Mouse (Mus musculus): ENCODE measurements around the gene Foxl1. TPM values are rescaled to one million over a fixed set of nuclear protein-coding genes. Genes with fewer than 3 reads are reported as not detected.
"Not testable (repeated sequence)": the region's sequence is repeated elsewhere in the genome, so short reads cannot be mapped to it uniquely, and the experiment has no call there.

The Foxl1 gene
- polyA plus RNA-seq, 1 experiment: 1.1 TPM

DNA sequence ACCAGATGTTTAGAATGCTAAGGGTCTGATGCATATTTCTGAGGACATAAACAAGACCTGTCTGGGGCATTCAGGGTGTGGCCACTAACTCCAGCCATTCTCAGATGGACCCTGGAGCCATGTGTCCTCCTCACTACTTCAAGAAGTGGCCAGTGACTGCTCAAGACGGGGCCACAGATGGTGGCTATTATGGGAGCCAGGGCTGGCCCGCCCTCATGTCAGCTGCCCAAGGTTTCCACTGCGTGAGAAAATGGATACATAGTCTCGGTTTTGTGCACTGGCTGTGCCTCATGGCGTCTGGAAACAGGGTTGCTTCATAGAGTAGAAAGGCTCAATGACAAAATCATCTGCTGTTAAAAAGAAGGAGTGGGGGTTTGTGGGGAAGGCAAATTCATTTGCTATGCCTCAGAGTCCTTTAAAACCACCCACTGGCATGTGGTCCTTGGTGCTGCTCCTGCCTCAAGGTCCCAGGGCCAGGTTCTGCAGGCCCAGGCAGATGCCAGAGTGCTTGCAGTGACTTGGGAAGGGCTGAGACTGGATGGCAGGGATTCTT is 5.3 kb downstream of the Foxl1 start:
- H3K4me1 ChIP-seq (ENCODE audit: control insufficient read depth, insufficient read depth, low read length): 0 out of 2 replicates have a peak, but pooled peaks cover 3% of the 10 kb centered on the region
- TF ChIP-seq CTCF (IDR thresholded peaks at IDR 0.05; ENCODE audit: borderline replicate concordance, insufficient read depth, low read length) (no peak), POLR2A (IDR thresholded peaks at IDR 0.05; ENCODE audit: low read depth, low read length) (no peak)
- peak overlapping the region; percentile 62; the same call in 1 of the 2 replicates for H3K27ac ChIP-seq (ENCODE audit: insufficient read depth, low read length)
- H3K4me3 ChIP-seq (ENCODE audit: insufficient read depth, low read length): no peak overlapping the region

DNA sequence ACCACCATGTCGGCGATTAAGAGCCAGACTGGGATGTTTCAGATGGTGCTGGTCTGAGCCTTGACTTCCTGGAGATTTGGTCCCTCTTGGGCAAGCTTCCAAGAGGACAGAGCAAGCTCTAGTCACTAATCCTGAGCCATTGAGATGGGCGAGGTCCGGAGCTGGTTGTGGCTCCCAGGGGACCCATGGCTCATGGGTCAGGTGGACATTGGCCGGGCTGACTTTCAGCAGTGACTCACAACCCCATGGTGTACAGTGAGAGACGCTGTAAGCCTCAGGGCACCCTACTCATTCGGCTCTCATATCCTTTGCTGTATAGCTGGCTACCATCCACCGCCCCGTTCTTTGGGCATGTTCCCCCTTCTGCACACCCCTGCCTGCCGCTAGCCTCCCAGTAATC is 6.4 kb downstream of the Foxl1 start:
- no peak overlapping the region for H3K4me3 ChIP-seq (ENCODE audit: insufficient read depth, low read length)

DNA sequence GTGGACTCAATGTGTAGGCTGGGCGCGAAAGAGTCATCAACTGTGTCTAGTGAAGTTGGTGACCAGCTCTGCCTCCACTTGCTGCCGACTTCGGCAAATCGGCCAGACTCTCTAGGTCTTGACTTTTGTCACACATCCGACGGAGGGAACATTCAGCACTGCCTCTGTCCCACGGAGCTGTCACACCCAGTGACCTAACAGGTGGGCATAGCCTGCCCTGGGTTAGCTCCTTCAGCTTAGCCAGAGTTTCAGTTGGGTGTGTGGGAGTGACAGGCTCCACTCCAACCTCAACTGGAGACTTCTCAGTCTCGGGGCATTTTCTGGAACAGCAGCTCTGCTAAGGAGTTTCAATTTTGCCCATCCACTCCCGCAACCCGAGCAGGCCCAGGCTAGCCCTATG is 6.8 kb downstream of the Foxl1 start:
- H3K4me1 ChIP-seq (ENCODE audit: control insufficient read depth, insufficient read depth, low read length): 0 out of 2 replicates have a peak, but pooled peaks cover 3% of the 10 kb centered on the region
- H3K27ac ChIP-seq (ENCODE audit: insufficient read depth, low read length): peak overlapping the region; percentile 9; the same call in 1 of the 2 replicates
- TF ChIP-seq POLR2A (IDR thresholded peaks at IDR 0.05; ENCODE audit: low read depth, low read length) (no peak), CTCF (IDR thresholded peaks at IDR 0.05; ENCODE audit: borderline replicate concordance, insufficient read depth, low read length) (no peak)
- H3K4me3 ChIP-seq (ENCODE audit: insufficient read depth, low read length): no peak overlapping the region

More for the DNA sequence above, 6.4 kb downstream of the Foxl1 start:
- Histone ChIP-seq H3K27ac (ENCODE audit: insufficient read depth, low read length) (peak overlapping the region; percentile 9; the same call in 1 of the 2 replicates), H3K4me1 (ENCODE audit: control insufficient read depth, insufficient read depth, low read length) (0 out of 2 replicates have a peak, but pooled peaks cover 3% of the 10 kb centered on the region)
- no peak for TF ChIP-seq CTCF (IDR thresholded peaks at IDR 0.05; ENCODE audit: borderline replicate concordance, insufficient read depth, low read length)
- TF ChIP-seq POLR2A (IDR thresholded peaks at IDR 0.05; ENCODE audit: low read depth, low read length): no peak

DNA sequence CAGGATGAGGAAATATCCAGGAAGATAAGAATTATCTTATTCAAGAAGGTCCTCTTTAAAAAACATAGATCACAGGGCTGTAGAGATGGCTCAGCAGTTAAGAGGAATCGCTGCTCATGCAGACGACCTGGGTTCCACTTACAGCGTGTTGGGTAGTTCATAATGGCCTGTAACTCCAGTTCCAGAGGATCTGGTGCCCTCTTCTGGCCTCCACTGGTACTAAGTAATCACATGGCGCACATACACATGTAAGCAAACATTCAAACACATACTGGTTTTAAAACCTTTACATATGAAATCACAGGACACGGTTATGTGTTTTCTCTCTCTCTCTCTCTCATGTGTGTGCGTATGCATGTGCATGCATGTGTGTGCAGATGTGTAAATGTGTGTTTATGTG is 9.1 kb downstream of the Foxl1 start:
- no peak for TF ChIP-seq CTCF (IDR thresholded peaks at IDR 0.05; ENCODE audit: borderline replicate concordance, insufficient read depth, low read length)
- no peak for TF ChIP-seq POLR2A (IDR thresholded peaks at IDR 0.05; ENCODE audit: low read depth, low read length)
- Histone ChIP-seq H3K4me3 (ENCODE audit: insufficient read depth, low read length) (no peak overlapping the region), H3K27ac (ENCODE audit: insufficient read depth, low read length) (no peak overlapping the region), H3K4me1 (ENCODE audit: control insufficient read depth, insufficient read depth, low read length) (peaks cover 7% of the 10 kb centered on the region)

DNA sequence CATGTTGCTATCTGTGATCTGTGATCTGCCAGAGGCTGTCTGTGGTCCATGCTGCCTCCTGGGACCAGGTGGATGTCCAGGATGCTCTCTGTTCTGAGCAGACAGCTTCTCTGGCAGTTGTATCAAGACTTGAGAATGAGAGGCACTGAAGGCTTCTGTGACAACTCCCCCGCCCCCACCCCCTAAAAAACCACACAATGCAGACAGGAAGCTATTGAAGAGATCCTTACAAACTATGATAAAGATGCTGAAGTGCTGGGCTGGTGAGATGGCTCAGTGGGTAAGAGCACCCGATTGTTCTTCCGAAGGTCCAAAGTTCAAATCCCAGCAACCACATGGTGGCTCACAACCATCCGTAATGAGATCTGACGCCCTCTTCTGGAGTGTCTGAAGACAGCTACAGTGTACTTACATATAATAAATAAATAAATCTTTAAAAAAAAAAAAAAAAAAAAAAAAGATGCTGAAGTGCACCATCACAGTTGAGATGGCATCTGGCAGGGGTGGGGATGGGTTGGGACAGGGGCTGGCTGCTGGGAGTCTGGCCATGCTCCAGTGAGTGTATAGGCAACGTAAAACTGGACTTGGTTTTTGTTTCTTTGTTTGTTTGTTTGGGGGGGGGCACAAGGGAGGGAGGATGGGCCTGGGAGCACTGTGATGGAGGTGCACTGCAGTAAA is 17.9 kb downstream of the Foxl1 start:
- H3K4me1 ChIP-seq (ENCODE audit: control insufficient read depth, insufficient read depth, low read length); H3K27ac ChIP-seq (ENCODE audit: insufficient read depth, low read length); H3K4me3 ChIP-seq (ENCODE audit: insufficient read depth, low read length): not testable (repeated sequence)

DNA sequence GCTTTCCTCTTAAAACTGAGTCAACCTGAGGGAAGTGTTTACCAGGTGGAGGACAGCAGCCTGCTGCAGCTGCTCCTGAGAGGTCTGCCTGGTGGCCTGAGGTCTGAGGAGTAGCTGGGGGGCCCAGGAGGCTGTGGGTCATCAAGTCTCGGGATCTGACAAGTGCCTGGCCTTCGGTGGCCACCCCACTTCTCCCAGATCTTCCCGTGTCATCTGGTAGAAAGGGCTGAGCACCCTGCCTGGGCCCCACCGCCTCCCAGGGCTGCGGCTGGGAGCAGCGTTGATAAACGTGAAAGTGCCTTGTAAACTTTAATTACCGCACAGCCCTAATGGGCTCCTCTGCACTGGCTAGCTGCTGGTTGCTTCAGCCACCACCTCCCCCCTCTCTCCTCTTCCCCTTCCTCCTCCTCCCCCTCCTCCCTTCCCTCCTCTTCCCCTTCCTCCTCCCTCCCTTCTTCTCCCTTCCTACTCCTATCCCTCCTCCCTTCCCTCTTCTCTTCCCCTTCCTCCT is 20.9 kb downstream of the Foxl1 start:
- no peak overlapping the region for H3K4me3 ChIP-seq (ENCODE audit: insufficient read depth, low read length)
- no peak for TF ChIP-seq CTCF (IDR thresholded peaks at IDR 0.05; ENCODE audit: borderline replicate concordance, insufficient read depth, low read length)
- no peak for TF ChIP-seq POLR2A (IDR thresholded peaks at IDR 0.05; ENCODE audit: low read depth, low read length)
- peaks cover 3% of the 10 kb centered on the region; the same call in 1 of the 2 replicates for H3K4me1 ChIP-seq (ENCODE audit: control insufficient read depth, insufficient read depth, low read length)
- H3K27ac ChIP-seq (ENCODE audit: insufficient read depth, low read length): no peak overlapping the region

DNA sequence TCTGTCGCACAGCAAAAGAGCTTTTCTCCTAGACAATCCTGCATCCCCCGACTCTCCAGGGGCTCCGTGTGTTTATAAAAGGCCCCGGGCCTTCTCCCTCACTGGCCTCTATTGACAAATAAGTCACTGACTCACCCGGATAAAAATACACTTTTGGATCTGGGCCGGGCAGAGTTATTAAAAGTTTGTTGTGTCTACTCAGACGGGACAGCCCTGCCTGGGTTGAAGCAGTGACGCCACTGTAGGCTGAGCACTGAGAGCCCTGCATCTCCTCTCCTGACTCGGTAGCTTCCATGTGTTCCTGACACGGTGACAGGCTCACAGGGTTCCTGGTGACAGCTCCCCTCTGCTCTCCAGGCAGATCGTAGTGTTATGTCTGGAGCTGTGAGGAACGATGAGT is 24.7 kb downstream of the Foxl1 start:
- Histone ChIP-seq H3K4me1 (ENCODE audit: control insufficient read depth, insufficient read depth, low read length) (peaks cover 3% of the 10 kb centered on the region; the same call in 1 of the 2 replicates), H3K27ac (ENCODE audit: insufficient read depth, low read length) (no peak overlapping the region), H3K4me3 (ENCODE audit: insufficient read depth, low read length) (no peak overlapping the region)
- TF ChIP-seq CTCF (IDR thresholded peaks at IDR 0.05; ENCODE audit: borderline replicate concordance, insufficient read depth, low read length): no peak
- TF ChIP-seq POLR2A (IDR thresholded peaks at IDR 0.05; ENCODE audit: low read depth, low read length): no peak

DNA sequence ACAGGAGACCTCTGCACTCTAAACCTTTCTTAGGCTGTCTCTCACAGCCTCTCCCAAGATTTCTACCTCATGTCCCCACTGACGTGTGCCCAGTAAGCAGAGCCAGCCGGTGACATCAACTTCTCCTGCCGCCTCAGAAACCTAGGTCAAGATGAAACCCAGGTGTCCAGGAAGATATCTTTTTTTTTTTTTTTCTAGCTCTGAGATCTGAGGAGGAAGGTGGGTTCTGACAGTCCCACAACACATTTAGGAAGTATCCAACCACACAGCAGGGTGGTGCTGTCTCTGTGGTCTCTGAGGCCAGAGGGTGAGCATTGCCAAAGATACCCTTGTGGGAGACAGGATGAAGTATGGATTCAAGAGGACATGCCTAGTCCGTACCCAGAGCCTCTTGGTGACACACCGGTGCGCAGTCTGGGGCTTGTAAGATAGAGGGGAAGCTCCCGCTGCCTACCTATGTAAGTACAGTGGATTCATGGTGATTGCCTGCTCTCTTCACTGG is 29.3 kb downstream of the Foxl1 start:
- H3K27ac ChIP-seq (ENCODE audit: insufficient read depth, low read length): no peak overlapping the region
- peaks cover 3% of the 10 kb centered on the region; the same call in 1 of the 2 replicates for H3K4me1 ChIP-seq (ENCODE audit: control insufficient read depth, insufficient read depth, low read length)
- no peak for TF ChIP-seq POLR2A (IDR thresholded peaks at IDR 0.05; ENCODE audit: low read depth, low read length)
- no peak for TF ChIP-seq CTCF (IDR thresholded peaks at IDR 0.05; ENCODE audit: borderline replicate concordance, insufficient read depth, low read length)
- H3K4me3 ChIP-seq (ENCODE audit: insufficient read depth, low read length): no peak overlapping the region

DNA sequence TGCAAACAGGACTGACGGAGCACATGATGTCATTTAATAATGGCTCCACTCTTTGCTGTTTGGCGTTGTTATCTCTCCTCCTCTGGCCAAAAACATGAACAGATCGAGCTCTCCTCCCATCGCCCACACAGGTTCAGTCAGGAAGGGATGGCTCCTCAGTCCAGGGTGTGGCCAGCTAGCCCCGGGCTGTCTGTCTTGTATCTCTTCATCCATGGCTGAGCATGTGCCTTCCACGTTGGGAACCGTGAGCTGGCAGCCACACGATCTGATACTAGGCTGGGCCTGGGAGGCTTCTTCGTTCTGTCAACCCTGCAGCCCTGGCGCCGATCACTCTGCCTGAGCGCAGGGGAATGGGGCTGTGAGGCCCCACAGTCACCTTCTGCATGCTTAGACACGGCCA is 31.1 kb downstream of the Foxl1 start:
- no peaks in the 10 kb centered on the region for H3K4me1 ChIP-seq (ENCODE audit: control insufficient read depth, insufficient read depth, low read length)
- TF ChIP-seq POLR2A (IDR thresholded peaks at IDR 0.05; ENCODE audit: low read depth, low read length) (no peak), CTCF (IDR thresholded peaks at IDR 0.05; ENCODE audit: borderline replicate concordance, insufficient read depth, low read length) (no peak)
- no peak overlapping the region for H3K27ac ChIP-seq (ENCODE audit: insufficient read depth, low read length)
- no peak overlapping the region for H3K4me3 ChIP-seq (ENCODE audit: insufficient read depth, low read length)

DNA sequence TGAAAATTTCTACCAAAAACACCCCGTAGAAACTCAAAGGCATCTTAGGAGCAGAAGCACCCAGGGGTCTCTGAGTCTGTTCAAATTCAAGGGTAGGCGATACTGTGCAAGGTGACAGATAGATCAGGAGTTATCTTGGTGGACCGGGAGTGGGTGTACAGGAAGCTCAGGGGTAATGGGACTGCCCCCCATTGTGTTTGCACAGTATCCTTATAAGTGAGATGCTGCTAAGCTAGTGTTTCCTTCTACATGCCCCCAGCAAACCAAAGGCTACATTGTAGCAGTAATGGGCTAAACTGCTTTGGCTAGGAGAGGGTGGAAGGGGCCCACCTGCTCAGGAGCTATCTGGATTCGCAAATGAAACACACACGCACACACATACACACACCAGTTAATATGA is 33.7 kb downstream of the Foxl1 start:
- Histone ChIP-seq H3K4me3 (ENCODE audit: insufficient read depth, low read length) (no peak overlapping the region), H3K4me1 (ENCODE audit: control insufficient read depth, insufficient read depth, low read length) (no peaks in the 10 kb centered on the region; the same call in 1 of the 2 replicates), H3K27ac (ENCODE audit: insufficient read depth, low read length) (no peak overlapping the region)
- TF ChIP-seq CTCF (IDR thresholded peaks at IDR 0.05; ENCODE audit: borderline replicate concordance, insufficient read depth, low read length): no peak
